Mouse (Mus musculus) gastrocnemius, adult 18-20 months (tissue): ENCODE measurements around the gene Gm20388. TPM values are rescaled to one million over a fixed set of nuclear protein-coding genes. Genes with fewer than 3 reads are reported as not detected.

Experiments
- DNase-seq: peaks from one replicate; pipeline ENCODE4 v3.0.0; 2021; ENCODE audit warnings: low spot score
- total RNA-seq, 2 experiments: library from RNA; stranded (reverse); gene quantifications; 2 replicates each; pipeline ENCODE4 v1.2.3; 2021

The Gm20388 gene
- total RNA-seq, 2 experiments from 2014 or later = 10.5 to 12.3 TPM

- no peak for DNase-seq
Observed at GRCm38 (mm10) chr8:124339742-124340141, 4429.1 kb downstream of the Gm20388 start.

DNA sequence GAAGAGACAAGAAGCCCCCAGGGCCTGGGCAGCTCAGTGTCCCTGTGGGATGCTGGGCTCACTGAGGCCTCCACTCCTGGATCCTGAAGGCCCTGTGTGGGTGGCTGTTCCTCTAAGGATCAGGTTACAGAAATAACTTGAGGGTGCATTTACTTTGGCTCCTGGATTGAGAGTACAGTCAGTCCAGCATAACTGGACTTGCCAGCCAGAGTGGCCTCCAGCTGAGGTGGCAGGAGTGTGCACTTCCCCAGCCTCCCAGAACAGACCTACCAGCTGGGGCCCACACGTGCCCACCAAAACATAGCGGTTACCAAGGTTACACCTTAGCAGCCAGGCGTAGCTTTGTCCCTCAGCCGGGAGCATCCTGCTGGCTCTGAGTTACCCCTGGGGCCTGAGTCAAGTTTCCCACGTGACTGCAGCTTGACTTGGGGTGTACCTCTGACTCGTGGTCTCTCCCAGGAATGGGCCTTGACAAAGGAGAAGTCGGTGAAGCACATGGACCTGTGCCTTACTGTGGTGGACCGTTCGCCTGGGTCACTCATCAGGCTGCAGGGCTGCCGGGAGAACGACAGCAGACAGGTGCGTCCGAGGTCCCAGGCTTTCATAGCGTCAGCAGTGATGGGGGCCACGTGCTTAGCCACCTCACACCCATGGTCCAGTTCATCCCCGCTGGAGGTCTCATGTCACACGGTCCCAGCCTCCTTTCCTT is 4429.9 kb downstream of the Gm20388 start:
- no peak for DNase-seq

DNA sequence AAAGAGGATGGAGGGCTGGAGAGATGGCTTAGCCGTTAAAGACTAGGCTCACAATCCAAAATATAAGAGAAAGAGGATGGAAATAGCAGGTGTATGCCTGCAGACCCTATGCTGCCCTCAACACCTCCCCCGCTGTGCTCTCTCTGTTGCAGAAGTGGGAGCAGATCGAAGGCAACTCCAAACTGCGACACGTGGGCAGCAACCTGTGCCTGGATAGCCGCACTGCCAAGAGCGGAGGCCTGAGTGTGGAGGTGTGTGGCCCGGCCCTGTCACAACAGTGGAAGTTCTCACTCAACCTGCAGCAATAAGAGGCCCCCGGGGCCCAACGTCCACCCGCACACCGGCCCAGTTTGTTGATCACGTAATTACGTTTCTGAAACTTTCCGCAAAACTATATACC is 4432.5 kb downstream of the Gm20388 start:
- DNase-seq = no peak

DNA sequence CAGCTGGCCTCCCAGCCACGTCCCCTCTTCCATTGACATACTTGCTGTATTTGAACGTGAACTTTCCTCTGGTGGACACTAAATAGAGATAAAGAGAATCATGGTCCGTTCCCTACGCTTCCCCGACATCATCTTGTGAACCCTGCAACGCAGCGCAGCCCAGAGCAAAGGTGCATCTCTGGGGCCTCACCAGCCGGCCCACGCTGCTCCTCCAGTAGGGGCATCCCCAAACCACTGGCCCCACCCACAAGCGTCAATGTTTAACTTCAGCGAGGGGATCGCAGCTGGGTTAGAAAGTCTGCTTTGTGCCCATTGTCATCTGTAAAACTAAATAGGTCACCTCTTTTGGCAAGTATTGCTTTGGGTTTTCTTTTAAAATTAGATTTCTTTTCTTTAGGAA is 4433.4 kb downstream of the Gm20388 start:
- DNase-seq = no peak

DNA sequence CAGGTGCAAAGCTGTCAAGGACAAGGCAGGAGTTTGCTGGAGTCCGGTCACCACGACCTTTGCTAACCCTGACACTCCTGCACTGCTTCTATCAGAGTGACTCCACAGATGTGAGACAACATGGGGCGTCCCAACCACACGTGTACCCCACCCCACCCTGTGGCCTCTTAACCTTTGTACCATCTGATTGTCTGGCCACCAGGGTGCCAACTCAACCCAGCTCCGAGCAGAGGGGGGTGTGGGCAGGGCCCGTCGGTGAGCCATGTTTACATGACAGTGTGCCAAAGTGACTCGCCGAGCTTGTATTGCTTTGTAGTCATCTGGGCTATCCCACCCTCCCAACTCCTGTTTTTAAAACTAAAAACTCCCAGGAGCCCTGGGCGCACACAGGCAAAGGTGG is 4434.5 kb downstream of the Gm20388 start:
- DNase-seq = no peak

DNA sequence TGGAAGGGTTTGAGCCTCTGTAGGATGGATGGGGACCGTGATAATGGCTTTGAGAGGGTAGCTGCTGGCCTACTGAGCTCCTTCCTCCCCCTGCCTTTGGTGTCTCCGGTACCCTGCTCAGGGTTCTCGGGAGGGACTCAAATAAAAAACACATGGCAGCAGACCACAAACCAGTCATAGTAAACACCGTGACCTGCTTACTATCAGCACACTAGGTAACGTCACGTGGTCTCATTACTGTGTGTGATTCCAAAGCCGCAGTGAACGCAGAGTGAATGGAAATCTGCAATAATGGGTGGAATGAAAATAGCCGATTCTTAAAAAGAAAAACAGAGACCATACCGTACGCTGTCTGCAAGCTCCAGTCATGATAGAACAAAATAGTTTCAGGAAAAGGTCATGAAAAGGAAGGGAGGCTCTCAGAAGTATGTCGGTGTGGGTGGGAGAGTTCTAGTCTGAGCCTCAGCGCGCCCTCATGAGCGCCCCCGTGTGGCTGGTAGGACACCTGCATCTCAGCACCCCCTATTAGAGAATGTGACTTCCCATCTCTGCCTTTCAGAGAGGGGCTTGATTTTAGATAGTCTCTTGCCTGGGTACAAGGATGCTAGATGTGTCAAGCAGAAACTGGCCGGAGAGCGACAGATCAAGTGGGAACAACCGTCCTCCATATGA is 4436.3 kb downstream of the Gm20388 start:
- peak; percentile 58 for DNase-seq

DNA sequence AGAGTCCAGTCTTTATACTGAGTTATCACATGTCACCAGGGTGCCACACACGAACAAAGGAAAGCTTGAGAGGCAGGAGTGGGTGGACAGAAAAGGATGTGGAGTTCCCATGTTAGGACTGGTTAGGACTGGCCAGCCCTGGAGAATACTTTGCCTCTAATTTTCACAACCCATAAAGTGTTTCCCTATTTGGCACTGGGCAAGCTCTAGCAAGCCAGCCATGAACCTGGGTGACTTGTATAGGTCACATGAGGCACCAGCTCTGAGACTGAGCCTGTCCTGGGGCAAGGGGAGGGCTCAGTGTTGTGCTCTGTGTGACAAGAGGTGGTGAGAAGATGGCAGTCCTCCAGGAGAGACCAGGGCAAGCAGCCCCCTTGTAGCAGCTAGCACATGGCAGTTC is 4437.4 kb downstream of the Gm20388 start:
- DNase-seq = no peak

DNA sequence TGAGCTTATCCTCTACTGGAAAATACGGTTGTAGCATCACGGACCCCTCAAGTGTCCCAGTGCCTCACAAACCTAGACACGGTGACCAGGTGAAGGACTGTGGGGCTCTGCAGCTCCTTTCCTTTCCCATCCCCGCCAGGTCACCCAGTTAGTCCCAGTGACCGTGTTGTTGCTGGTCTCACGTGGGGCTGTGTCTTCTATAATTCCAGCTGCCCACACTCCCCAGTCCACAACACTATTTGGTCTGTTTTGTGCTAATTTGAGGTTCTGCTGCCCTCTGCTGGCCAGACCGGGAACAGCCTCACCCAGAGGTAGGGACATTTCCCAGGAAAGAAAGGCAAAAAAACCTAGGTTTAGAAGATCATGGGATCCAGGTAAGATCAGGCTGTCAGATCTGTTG is 4439.0 kb downstream of the Gm20388 start:
- DNase-seq = peak; percentile 83

- no peak for DNase-seq
Observed at GRCm38 (mm10) chr8:124351636-124352035, 4441.0 kb downstream of the Gm20388 start.

DNA sequence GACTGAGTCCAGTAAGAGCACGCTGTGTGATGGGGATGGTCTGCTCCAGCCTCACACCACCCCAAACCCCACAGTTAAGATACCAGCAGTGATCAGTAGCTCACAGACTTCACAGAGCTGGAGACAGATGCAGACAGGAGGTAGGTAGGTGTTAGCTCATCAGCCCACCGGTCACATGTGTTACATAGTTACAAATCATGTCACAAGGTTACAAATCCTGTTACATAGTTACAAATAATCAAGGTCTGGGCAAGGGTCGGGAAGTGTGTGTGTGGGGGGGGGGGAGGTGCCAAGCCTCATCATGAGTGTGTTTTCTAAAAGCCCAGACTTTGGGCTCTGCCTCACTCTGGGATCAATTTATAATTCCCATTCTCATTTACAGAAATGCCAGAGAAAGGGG is 4450.3 kb downstream of the Gm20388 start:
- no peak for DNase-seq

GRCm38 (mm10) chr8:124361773-124362427 is 4451.3 kb downstream of the Gm20388 start:
- no peak for DNase-seq

DNA sequence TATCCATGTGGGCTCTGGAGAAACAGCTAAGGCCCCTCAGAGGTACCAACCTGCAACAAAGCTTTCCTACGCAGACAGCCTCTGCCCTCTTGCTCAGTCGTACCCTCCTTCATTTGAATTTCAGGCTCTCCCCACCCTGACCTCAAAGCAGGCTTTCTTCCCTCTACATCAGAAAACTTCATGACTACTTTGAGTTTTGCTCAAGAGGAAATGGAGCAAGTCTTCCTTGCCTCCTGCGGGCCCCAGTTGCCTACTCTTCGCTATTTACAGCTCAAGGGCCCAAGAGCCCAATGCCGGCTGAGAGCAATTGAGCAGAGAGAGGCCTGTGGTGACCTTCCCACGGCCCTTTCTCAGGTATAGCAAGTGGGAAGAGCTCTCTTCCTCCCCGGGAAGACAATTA is 4451.9 kb downstream of the Gm20388 start:
- DNase-seq = no peak

- DNase-seq = no peak
Observed at GRCm38 (mm10) chr8:124363337-124363736, 4452.7 kb downstream of the Gm20388 start.

DNA sequence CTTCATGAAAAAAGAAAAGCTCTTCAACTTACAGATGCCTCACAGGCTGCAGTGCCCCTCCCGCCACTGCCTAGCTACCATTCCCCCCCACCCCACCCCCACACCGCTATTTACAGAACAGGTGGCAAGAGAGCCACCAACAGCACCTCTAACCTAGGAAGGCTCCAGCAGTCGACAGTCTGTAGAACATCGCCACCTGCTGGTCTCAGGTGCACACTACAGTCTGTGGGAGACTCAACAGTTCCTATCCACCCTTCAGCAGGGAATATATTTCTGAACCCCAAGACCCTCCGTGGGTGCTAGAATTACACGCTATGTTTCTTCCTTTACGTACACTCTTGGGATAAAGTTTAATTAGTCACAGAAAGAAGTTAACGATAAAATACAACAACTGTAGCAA is 4457.6 kb downstream of the Gm20388 start:
- DNase-seq = peak; percentile 63

GRCm38 (mm10) chr8:124370422-124371183 is 4460.0 kb downstream of the Gm20388 start:
- DNase-seq = no peak

DNA sequence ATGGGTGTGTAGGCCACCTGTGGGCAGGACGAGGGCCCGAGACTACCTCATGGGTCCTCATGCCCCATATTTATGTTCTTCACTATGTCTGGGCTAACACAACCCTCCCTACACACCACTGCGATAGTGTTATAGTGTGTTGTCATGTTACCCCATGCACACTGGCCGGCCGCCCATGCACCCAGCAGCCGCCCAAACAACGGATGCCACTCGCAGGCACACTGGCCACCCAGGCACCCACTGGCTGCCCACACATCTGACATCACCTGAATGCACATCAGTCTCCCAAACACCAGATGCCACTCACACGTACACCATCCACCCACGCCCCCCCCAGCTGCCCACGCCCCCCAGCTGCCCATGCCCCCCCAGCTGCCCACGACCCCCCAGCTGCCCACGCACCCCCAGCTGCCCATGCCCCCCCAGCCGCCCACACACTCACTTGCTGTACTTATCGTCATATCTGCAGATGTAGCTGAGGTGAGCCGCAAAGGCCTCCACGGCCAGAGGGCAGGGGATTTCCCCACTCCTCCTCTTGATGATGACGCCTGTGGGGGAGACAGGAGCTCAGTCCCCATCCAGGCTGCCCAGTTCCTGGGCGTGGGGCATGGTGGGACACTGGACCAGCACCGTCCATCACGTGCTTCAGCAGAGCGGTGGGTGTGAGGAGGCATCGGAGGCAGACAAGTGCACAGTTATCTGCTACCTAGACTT is 4460.9 kb downstream of the Gm20388 start:
- no peak for DNase-seq

DNA sequence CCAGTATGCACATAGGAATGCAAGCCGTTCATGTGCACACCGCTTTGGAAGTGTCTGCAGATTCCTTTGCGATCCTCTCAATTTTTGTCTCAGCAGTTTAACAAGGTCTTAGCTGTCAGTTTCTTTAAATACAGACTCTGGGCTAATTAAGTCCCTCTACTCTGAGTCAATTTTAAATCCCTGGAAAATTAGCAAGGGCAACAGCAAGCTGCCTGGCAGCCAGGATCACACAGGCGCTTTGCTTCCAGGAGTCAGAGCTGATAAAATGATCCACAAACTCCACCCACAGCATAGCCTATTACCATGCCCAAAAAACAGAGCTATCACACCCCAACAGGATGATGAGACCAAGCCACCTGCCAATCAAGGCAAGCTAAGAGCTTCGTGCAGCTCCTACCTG is 4463.1 kb downstream of the Gm20388 start:
- no peak for DNase-seq

DNA sequence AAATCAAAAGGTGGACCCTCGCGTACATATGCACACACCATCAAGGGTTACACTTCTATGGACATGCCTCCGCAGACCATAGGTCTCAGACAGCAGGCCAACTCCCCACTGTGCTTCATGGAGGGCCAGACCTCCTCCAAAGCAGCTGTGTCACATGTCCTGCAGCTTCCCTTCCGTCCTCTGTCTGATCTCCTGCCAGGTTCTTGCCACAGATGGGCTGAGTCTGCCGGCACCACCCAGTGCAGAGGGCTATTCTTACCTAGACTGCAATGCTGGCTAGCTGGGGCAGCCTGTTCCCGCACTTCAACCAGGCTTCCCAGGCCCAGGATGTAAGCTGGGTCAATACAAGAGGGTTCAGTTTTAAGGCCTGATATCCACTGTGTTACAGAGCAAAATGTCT is 4464.5 kb downstream of the Gm20388 start:
- DNase-seq = no peak

DNA sequence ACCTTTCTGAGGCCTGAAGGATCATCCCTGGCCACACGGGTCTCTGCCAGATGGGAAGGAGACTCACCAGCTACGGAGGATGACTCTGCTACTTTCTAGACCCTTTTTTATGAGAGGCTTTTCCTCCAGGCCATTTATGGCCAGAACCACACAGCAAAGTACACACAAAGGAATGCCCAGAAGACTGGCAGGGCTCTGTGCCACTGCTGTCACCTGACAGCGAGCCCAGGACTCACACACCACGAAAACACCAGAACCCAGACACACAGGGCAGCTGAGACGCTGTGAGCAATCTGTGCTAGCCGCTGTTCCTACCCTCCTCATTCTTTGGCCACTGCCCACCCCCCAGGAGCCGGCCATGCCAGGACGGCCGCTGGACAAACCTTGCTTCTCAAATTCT is 4465.1 kb downstream of the Gm20388 start:
- DNase-seq = no peak

DNA sequence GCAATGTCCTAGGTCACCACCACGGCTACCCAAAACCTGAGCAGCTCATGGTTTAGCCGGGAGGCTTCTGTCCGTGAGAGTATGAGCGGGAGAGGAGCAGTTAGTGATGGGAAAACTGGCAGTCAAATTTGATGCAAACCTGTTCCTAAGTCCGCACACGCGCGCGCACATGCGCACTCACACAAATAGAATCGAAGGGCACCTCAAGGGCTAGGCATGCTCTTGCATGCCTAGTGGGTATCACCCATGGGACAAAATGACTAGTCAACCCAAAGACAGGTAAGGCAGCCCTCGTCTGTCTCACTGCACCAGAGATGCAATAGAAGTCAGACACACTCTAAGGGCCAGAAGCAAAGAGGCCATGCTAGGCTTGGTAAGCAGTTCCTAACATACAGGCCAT is 4465.8 kb downstream of the Gm20388 start:
- DNase-seq = no peak

DNA sequence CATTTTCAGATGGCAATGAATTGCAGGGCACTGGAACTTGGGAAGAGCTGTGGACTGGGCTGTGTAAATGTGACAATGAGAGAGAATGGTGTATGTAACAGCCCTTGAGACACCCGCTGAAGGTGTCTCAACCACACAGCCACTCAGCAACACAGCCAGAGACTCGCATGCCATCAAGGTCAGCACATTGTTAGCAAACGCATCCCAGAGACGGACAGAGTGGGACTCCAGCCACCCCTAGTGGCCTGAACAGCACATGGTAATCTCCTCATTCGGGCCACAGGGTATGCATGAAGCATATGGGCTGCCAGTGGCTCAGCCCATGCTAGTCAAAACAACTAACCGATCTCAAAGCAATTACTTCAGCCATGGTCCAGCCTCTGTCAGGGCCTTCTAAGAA is 4468.6 kb downstream of the Gm20388 start:
- DNase-seq = no peak
